Mouse (Mus musculus) CD4-positive, CD25-positive, alpha-beta regulatory T cell, adult 4 months (primary cell): ENCODE data around the gene Slc22a6. TPM values are rescaled to one million over a fixed set of nuclear protein-coding genes. Genes with fewer than 3 reads are reported as not detected.

ENCODE experiments used
- polyA plus RNA-seq, 2 experiments: library from polyadenylated mRNA; unstranded; fragments of 100-300 nt; shearing (Covaris generic); gene quantifications; one replicate each; pipeline ENCODE4 v1.2.1; 2017

Slc22a6 gene
- polyA plus RNA-seq, 2 experiments from 2014 or later = not detected

Other genes with a start within 250 kb of the Slc22a6 start
- gene Slc22a30, start 212.9 kb upstream of the Slc22a6 start, polyA plus RNA-seq = under 1 TPM in 1 of 2 experiments, not detected in 1; 0.13 TPM
- under 1 TPM in 1 of 2 experiments, not detected in 1; 0.12 TPM for gene Slc22a8, start 26.8 kb upstream of the Slc22a6 start, polyA plus RNA-seq
- gene Chrm1, start 45.8 kb downstream of the Slc22a6 start, polyA plus RNA-seq = not detected
- 10 to 100 TPM; 63.7 to 85.1 TPM for gene Slc3a2, start 105.3 kb downstream of the Slc22a6 start, polyA plus RNA-seq
- gene Wdr74, start 117.8 kb downstream of the Slc22a6 start, polyA plus RNA-seq = 10 to 100 TPM; 72.5 to 92.2 TPM
- under 1 TPM in 1 of 2 experiments, not detected in 1; 0.75 TPM for gene 1700092M07Rik, start 122.7 kb downstream of the Slc22a6 start, polyA plus RNA-seq
- gene Stx5a, start 123.4 kb downstream of the Slc22a6 start, polyA plus RNA-seq = 100 to 1,000 TPM; 132 to 165 TPM
- gene Nxf1, start 139.0 kb downstream of the Slc22a6 start, polyA plus RNA-seq = 100 to 1,000 TPM; 163 to 188 TPM
- gene Tmem223, start 153.0 kb downstream of the Slc22a6 start, polyA plus RNA-seq = 100 to 1,000 TPM; 117 to 124 TPM
- 100 to 1,000 TPM in 1 of 2 experiments, 10 to 100 TPM in 1; 85.6 to 101 TPM for gene Tmem179b, start 156.4 kb downstream of the Slc22a6 start, polyA plus RNA-seq
- 1 to 10 TPM; 5.4 to 6.5 TPM for gene Taf6l, start 168.4 kb downstream of the Slc22a6 start, polyA plus RNA-seq
- 100 to 1,000 TPM; 181 to 198 TPM for gene Polr2g, start 180.5 kb downstream of the Slc22a6 start, polyA plus RNA-seq
- gene Zbtb3, start 184.5 kb downstream of the Slc22a6 start, polyA plus RNA-seq = 1 to 10 TPM; 2.1 to 4.7 TPM
- gene Ttc9c, start 201.3 kb downstream of the Slc22a6 start, polyA plus RNA-seq = 10 to 100 TPM; 41.6 to 59.0 TPM
- 1 to 10 TPM; 4.2 to 6.9 TPM for gene Hnrnpul2, start 202.0 kb downstream of the Slc22a6 start, polyA plus RNA-seq
- not detected for gene AC129217.1, start 211.7 kb downstream of the Slc22a6 start, polyA plus RNA-seq
- gene Bscl2, start 219.4 kb downstream of the Slc22a6 start, polyA plus RNA-seq = 10 to 100 TPM; 86.8 to 98.9 TPM
- 1 to 10 TPM in 1 of 2 experiments, under 1 TPM in 1; 0.91 to 1.4 TPM for gene Gng3, start 221.2 kb downstream of the Slc22a6 start, polyA plus RNA-seq
- gene Lrrn4cl, start 232.7 kb downstream of the Slc22a6 start, polyA plus RNA-seq = not detected